Mouse (Mus musculus) lung, embryonic 15.5 days (tissue): ENCODE measurements around the gene Myh6. TPM values are rescaled to one million over a fixed set of nuclear protein-coding genes. Genes with fewer than 3 reads are reported as not detected.

Experiments used
- ATAC-seq: fragments of 200-750 bp; cut with Nextera tagmentation; 2 replicates; pipeline ENCODE4 v1.8.0; 2017; ENCODE audit warnings: moderate number of reproducible peaks, borderline replicate concordance; ENCODE audit not compliant: low FRiP score, low TSS enrichment; ENCODE audit errors: extremely low read depth
- H3K27ac ChIP-seq: fragments of 300-500 bp; sonication (generic); 2 replicates; pipeline ENCODE4 v1.5.1; 2015; ENCODE audit warnings: moderate library complexity, mild to moderate bottlenecking, inconsistent platforms
- H3K27me3 ChIP-seq: fragments of 300-500 bp; sonication (generic); 2 replicates; pipeline ENCODE4 v1.6.1; 2015; ENCODE audit warnings: inconsistent platforms
- H3K36me3 ChIP-seq: fragments of 300-500 bp; sonication (generic); 2 replicates; pipeline ENCODE4 v1.6.1; 2015; ENCODE audit warnings: inconsistent platforms
- H3K4me1 ChIP-seq: fragments of 300-500 bp; sonication (generic); 2 replicates; pipeline ENCODE4 v1.6.1; 2015; ENCODE audit warnings: inconsistent platforms
- H3K4me2 ChIP-seq: fragments of 300-500 bp; sonication (generic); 2 replicates; pipeline ENCODE4 v1.6.1; 2015; ENCODE audit warnings: inconsistent platforms, mild to moderate bottlenecking, moderate library complexity
- H3K4me3 ChIP-seq: fragments of 300-500 bp; sonication (generic); 2 replicates; pipeline ENCODE4 v1.5.1; 2015; ENCODE audit warnings: mild to moderate bottlenecking, inconsistent platforms
- H3K9ac ChIP-seq: fragments of 300-500 bp; sonication (generic); 2 replicates; pipeline ENCODE4 v1.6.1; 2015; ENCODE audit warnings: inconsistent platforms
- H3K9me3 ChIP-seq: fragments of 300-500 bp; sonication (generic); 2 replicates; pipeline ENCODE4 v1.6.1; 2016; ENCODE audit warnings: inconsistent platforms
- WGBS: fragments of 180-500 bp; shearing (Covaris S2); methylation state at CpG from one replicate; pipeline ENCODE4 v1.1.7; 2015; 5-methylcytosine and 5-hydroxymethylcytosine counted together
- polyA plus RNA-seq: library from polyadenylated mRNA; unstranded; fragments of >200 nt; fragmentation: Nextera tagmentation; extraction: Ambion mirVana; gene quantifications from 2 replicates; pipeline ENCODE4 v1.2.1, GENCODE M21; 2015

Gene Myh6
- polyA plus RNA-seq, 1 experiment from 2014 or later: 166 TPM

DNA sequence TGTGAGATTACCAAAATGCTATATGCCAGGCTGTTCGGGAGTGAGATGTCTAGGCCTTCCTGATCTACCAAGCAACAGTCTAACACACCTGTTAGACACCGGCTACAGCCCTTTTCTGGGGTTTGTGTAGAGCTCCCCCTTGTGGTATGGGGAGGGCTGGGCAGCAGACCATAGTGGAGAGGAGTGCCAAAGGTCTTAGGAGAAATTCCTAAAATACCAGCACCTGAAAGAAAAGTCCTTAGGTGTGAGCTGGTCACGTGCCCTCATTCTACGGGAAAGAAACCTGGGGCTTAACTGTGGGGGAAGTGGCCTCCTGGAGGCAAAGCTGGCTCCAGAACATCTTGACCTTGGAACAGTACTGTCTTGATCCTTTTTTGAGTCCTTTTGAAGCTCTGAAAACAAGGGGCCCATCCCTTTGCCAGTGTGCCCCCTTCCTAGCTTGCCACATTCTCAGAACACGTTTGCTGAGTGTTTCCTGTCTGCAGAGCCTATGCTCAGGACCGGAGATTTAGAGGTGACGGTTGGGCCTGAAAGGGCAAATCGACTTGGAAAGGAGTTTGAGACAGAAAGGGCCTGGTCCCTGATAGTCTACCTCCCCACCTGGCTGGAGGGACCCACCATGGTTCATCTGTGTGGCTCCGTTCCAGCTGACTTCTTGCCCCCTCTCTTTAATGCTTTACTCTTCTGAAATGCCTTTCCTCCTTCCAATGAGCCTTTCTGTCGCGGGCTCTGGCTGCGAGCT lies 27.1 kb downstream of the Myh6 start:
- peak; percentile 73; the same call in 1 of the 2 replicates for ATAC-seq
- peak overlapping the region; percentile 37 for H3K27ac ChIP-seq
- 40% methylated on average over 12 of the region's 12 CpGs for WGBS
- H3K27me3 ChIP-seq: 0 out of 2 replicates have a peak, but pooled peaks cover 7% of the 10 kb centered on the region
- no peak overlapping the region for H3K9ac ChIP-seq
- no peak overlapping the region for H3K4me2 ChIP-seq
- H3K4me1 ChIP-seq: peaks cover 5% of the 10 kb centered on the region; the same call in 1 of the 2 replicates
- no peaks in the 10 kb centered on the region for H3K9me3 ChIP-seq
- no peaks in the 10 kb centered on the region for H3K36me3 ChIP-seq
- no peak overlapping the region for H3K4me3 ChIP-seq

DNA sequence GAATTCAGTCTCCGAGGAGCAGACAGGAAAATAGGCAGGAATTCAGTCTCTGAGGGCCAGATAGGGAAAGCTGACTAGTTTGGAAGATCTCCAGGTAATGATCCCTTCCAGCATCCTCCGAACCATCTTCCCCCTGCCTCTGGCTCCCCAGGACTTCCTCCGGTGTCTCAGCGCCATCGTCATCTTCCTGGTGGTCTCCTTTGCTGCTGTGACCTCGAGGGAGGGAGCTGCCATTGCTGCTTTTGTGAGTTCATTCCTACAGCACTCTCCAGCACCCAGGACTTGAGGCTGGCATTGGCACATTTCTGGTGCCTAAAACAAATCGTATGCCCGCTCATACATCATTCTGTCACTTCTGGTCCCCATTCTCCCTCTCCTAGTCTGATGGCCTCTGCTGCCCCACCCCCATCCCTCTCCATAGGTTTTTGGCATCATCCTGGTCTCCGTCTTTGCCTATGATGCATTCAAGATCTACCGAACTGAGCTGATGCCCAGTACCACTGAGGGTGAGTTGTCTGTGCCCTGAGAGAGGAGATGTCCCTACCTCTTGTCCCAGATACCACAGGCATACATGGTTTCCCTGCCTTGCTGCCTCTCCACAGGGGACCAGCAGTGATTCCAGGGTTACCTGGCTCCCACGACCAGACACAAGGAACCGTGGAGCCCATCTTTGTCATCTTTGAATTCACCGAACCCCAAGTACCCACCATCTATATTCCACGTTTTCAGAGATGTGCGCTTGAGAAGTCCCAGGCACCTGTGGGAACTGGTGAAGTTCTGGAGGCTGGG lies 28.1 kb downstream of the Myh6 start:
- ATAC-seq: no peak
- H3K4me2 ChIP-seq: no peak overlapping the region
- no peak overlapping the region for H3K4me3 ChIP-seq
- no peaks in the 10 kb centered on the region for H3K9me3 ChIP-seq
- H3K4me1 ChIP-seq: peaks cover 5% of the 10 kb centered on the region; the same call in 1 of the 2 replicates
- WGBS: 74% methylated on average over 15 of the region's 15 CpGs
- H3K36me3 ChIP-seq: no peaks in the 10 kb centered on the region
- no peak overlapping the region for H3K9ac ChIP-seq
- H3K27ac ChIP-seq: no peak overlapping the region
- 0 out of 2 replicates have a peak, but pooled peaks cover 7% of the 10 kb centered on the region for H3K27me3 ChIP-seq

DNA sequence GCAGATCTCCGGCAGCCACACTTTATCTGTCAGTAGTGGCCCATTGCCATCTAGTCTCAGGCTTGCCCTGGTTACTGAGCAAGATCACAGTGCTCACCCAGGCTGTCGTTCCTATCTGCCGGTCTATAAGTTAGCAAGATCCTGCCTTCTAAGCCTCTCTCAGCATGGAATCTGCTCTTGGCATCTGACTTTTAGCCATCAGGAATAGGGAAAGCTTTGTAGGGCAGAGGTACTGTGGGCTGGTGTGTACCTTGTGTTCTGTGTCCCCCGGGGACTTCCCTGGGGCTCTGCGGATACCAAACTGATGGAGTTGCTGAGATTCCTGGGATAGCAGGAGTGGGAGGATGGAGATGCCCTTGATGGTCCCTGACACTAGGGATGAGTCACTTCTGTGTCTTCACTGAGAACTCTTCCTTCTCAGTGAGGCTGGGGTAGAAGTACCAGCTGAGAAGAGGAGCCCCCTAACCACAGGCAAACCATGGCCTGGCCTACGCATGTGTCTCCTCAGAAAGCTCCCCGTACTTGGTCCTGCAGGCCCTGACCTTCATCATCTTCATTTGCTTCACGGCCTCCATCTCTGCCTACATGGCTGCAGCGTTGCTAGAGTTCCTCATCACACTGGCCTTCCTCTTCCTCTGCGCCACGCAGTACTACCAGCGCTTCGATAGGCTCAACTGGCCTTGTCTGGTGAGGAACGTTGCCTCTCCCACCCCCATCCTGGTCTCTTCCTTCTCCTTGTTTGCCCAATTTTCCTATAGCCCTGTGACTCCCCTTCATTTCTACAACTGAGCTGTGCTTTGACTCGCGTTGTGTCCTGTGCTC lies 29.2 kb downstream of the Myh6 start:
- Histone ChIP-seq H3K4me2 (no peak overlapping the region), H3K27ac (no peak overlapping the region), H3K4me3 (no peak overlapping the region), H3K27me3 (0 out of 2 replicates have a peak, but pooled peaks cover 7% of the 10 kb centered on the region), H3K4me1 (peaks cover 9% of the 10 kb centered on the region; the same call in 1 of the 2 replicates), H3K36me3 (no peaks in the 10 kb centered on the region), H3K9me3 (no peaks in the 10 kb centered on the region), H3K9ac (no peak overlapping the region)
- WGBS: 87% methylated on average over 16 of the region's 16 CpGs
- no peak for ATAC-seq

DNA sequence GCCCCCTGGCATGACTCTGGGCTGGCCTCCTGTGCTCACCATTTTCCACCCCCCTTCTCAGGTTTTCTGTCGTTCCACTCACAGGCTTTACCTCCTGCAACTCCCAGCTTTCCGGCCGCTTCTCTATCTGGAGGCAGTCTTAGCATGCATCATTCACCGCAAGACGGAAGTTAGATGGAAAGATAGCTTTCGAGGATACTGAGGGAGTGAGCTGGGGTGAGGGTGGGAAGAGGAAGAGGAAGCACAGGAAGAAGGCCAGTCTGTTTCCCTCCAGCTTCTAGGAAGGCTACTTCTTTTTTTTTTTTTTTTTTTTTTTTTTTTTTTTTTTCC lies 29.9 kb downstream of the Myh6 start:
- WGBS: 44% methylated on average over 6 of the region's 6 CpGs
- H3K36me3 ChIP-seq: no peaks in the 10 kb centered on the region
- ATAC-seq: no peak

DNA sequence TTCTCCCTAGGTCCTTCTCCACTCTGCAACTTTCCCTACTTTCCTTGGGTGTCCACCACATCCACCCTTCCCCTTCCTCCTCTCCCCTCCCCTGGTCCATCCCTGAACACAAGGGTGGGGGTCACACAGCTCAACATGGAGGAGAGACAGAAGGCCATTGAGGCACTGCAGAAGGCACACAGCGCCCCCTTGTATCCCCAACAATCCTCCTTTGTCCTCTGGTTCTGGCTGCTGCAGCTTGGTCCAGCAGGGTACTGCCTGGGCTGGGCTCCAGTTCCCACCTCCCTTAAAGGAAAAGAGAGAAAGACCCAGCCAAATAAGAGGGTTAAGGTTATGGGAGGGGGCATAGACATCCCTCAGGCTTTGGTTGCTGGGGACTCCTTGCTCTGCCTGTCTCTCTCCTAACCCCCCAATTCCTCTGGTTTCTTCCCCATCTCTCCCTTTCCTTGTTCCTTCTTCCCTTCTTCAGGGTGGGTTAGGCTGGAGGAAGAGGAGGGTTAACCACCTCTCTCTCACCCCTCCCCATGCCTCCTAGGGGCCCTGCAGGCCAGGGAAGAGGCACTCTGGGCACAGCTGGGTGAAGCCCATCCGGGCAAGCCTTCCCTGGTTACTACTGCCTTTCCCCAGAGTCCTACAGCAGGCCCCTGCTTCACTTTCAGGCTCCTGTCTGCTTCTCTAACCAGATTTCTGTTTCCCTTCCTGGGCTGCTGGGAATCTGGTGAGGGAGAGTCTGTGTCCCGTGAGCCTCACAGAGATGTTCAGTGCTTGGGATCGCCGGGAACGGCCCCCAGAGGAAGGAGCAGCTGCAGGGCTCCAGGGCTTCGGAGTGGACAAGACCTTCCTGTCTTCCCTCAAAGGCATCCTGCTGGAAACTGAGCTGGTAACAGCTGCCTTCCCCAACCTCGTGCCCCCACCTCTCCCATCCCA lies 30.6 kb downstream of the Myh6 start, which contains the start of gene Cmtm5:
Gene Cmtm5 (plus strand): TSS at position 358 of the 927 bp plus-strand sequence.
- no peaks in the 10 kb centered on the region for H3K9me3 ChIP-seq
- H3K36me3 ChIP-seq: no peaks in the 10 kb centered on the region
- H3K4me1 ChIP-seq: peaks cover 9% of the 10 kb centered on the region; the same call in 1 of the 2 replicates
- no peak for ATAC-seq
- H3K4me3 ChIP-seq: no peak within 1 kb of the TSS
- no peak within 1 kb of the TSS for H3K27ac ChIP-seq
- H3K9ac ChIP-seq: no peak within 1 kb of the TSS
- H3K4me2 ChIP-seq: no peak within 1 kb of the TSS
- H3K27me3 ChIP-seq: 0 out of 2 replicates have a peak, but pooled peaks cover 4% of the 10 kb centered on the region
- WGBS: 32% methylated on average over 8 of the region's 8 CpGs

More for the DNA sequence above, 29.9 kb downstream of the Myh6 start:
- 0 out of 2 replicates have a peak, but pooled peaks cover 7% of the 10 kb centered on the region for H3K27me3 ChIP-seq
- H3K4me2 ChIP-seq: no peak overlapping the region
- no peak overlapping the region for H3K27ac ChIP-seq
- H3K4me1 ChIP-seq: peaks cover 9% of the 10 kb centered on the region; the same call in 1 of the 2 replicates
- no peaks in the 10 kb centered on the region for H3K9me3 ChIP-seq
- no peak overlapping the region for H3K9ac ChIP-seq
- H3K4me3 ChIP-seq: no peak overlapping the region

DNA sequence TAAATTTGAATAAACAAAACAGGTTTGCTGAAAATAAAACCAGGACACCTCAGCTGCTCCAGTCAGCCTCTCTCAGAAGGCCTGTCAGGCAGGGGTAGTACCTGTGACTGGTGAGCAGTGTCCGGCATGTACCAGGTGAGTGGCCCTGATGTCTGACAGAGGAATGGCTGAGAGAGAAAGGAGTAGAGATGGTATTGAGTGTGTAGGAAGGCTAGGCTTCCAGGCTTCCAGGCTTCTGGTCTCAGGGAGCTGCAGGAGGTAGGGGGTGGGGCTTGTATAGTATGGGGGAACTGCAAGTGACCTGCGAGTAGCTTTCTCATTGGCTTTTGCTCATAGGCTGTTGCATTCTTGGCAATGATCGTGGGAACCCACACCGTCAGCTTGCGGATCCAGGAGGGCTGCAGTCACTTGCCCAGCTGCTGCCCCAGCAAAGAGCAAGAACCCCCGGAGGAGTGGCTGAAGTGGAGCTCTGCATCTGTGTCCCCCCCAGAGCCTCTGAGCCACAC lies 34.0 kb downstream of the Myh6 start, which contains the start of gene Il25:
Gene Il25 (plus strand): TSS at position 51 of the 506 bp plus-strand sequence.
- Histone ChIP-seq H3K4me1 (0 out of 2 replicates have a peak, but pooled peaks cover 5% of the 10 kb centered on the region), H3K4me2 (no peak within 1 kb of the TSS), H3K27me3 (0 out of 2 replicates have a peak, but pooled peaks cover 7% of the 10 kb centered on the region), H3K9ac (no peak within 1 kb of the TSS), H3K9me3 (no peaks in the 10 kb centered on the region), H3K36me3 (no peaks in the 10 kb centered on the region), H3K4me3 (no peak within 1 kb of the TSS), H3K27ac (no peak within 1 kb of the TSS)
- 22% methylated on average over 6 of the region's 6 CpGs for WGBS
- 0 out of 2 replicates have a peak, but pooled peaks have one; percentile 36 for ATAC-seq

DNA sequence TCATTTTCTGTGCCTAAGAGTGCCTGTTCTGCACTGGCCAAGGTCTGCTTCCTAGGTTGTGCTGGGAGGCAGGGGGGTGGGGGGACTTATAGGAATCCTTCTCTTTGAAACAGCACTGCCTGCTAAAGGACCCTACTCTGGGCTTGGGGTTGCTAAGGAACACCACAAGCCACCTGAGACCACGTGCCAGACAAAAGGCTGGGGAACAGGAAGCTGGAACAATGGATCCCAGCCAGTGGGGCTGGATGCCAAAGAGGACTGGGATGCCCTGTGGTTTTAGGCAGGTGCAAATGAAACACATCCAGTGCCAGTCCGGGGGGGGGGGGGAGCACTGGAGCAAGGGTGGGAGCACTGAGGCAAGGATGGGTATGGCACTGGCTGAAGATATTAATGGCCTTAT lies 36.3 kb downstream of the Myh6 start:
- Histone ChIP-seq H3K27ac (no peak overlapping the region), H3K4me3 (no peak overlapping the region), H3K4me1 (peaks cover 22% of the 10 kb centered on the region), H3K9me3 (no peaks in the 10 kb centered on the region), H3K27me3 (0 out of 2 replicates have a peak, but pooled peaks cover 12% of the 10 kb centered on the region), H3K9ac (no peak overlapping the region), H3K4me2 (no peak overlapping the region), H3K36me3 (no peaks in the 10 kb centered on the region)
- 28% methylated on average over 2 of the region's 2 CpGs for WGBS
- no peak for ATAC-seq

DNA sequence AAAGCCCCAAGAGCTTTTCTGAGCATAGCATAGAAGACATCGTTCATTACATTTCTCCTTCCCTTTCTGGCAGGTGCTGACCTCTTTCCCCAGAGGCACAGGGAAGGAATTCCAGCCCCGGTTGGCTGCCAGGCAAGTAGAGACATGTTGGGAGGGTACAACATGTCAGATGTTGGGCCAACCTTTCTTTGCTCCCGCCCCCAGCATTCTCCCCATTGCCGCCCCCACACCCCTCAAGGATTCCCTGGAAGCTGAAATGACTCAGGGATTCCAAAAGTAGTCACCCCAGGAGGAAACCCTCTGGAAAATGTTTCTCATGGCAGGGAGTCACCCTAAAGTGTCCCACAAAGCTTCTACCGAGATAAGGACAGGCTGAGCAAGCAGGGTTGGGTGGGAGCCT lies 36.9 kb downstream of the Myh6 start:
- Histone ChIP-seq H3K9me3 (no peaks in the 10 kb centered on the region), H3K4me2 (no peak overlapping the region)
- WGBS: 57% methylated on average over 5 of the region's 5 CpGs

DNA sequence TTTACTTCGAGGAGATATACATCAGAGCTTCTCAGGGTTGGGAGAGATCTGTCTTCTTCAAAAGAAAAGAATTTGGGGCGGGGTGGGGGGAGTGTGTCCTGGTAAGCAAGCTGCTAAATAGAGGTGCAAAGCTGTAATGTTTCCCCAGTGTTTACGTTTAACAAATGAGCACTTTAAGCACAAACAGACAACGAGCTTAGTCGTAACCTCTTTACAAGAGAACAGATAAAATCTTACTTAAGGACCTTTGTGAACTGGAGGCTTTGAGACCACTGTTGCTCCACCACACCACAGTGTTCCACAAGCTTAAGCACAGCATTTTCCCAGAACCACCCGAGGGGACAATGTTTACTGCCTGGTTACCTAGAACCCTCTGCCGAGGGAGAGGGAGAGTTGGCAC lies 39.4 kb downstream of the Myh6 start:
- 25% methylated on average over 7 of the region's 7 CpGs for WGBS
- peaks cover 36% of the 10 kb centered on the region for H3K4me1 ChIP-seq
- no peak for ATAC-seq
- H3K4me2 ChIP-seq: peak overlapping the region; percentile 79
- H3K9ac ChIP-seq: peak overlapping the region; percentile 68
- peak overlapping the region; percentile 98 for H3K27ac ChIP-seq
- H3K4me3 ChIP-seq: peak overlapping the region; percentile 51
- H3K9me3 ChIP-seq: no peaks in the 10 kb centered on the region
- H3K27me3 ChIP-seq: 0 out of 2 replicates have a peak, but pooled peaks cover 8% of the 10 kb centered on the region
- H3K36me3 ChIP-seq: no peaks in the 10 kb centered on the region

More for the DNA sequence above, 36.9 kb downstream of the Myh6 start:
- Histone ChIP-seq H3K9ac (no peak overlapping the region), H3K4me3 (no peak overlapping the region), H3K4me1 (peaks cover 28% of the 10 kb centered on the region), H3K27me3 (0 out of 2 replicates have a peak, but pooled peaks cover 8% of the 10 kb centered on the region), H3K36me3 (no peaks in the 10 kb centered on the region), H3K27ac (no peak overlapping the region)
- no peak for ATAC-seq

DNA sequence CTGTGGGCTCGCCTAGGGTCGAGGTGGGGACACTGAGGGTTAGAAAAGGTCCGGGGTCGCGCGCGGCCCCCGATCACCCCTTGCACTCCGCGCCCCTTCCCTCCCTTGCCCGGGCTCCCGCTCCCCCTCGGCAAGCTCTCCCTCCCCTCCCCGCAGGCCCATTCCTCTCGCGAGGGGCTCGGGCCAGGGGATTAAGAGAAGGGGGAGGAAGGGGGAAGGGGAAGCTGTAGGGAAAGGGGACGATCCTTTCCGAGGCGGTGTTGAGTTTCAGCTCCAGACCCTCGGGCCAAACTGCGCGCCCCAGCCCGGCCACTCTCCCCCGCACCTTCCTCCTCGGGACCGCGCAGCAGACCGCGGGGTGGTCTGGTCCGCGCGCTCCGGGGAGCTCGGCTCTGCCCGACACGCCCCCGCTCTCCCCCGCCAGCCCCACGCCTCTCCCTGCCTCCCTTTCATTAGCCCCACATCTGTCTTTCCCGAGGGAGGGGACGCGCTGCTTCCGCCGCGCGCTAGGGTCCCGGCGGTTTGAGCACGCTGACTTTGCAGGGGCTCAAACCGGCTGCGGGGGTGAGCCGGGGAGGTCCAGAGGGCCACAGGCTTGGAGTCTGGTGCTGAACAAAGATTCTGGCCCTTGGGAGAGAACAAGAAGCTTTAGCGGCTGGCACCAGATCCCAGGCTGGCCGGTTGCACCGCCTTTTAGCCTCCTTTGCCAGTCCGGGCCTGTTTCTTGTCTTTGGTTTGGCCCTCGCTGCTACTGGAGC lies 40.1 kb downstream of the Myh6 start:
- Histone ChIP-seq H3K27ac (peak overlapping the region; percentile 98), H3K4me3 (peak overlapping the region; percentile 51), H3K9me3 (no peaks in the 10 kb centered on the region), H3K27me3 (0 out of 2 replicates have a peak, but pooled peaks cover 8% of the 10 kb centered on the region), H3K4me1 (peaks cover 36% of the 10 kb centered on the region), H3K9ac (peak overlapping the region; percentile 68), H3K36me3 (no peaks in the 10 kb centered on the region), H3K4me2 (peak overlapping the region; percentile 79)
- under 1% methylated on average over 39 of the region's 58 CpGs for WGBS
- ATAC-seq: peak; percentile 81
